11 mouse cellular contexts compared by ENCODE assay signal in the genomic region with DNA sequence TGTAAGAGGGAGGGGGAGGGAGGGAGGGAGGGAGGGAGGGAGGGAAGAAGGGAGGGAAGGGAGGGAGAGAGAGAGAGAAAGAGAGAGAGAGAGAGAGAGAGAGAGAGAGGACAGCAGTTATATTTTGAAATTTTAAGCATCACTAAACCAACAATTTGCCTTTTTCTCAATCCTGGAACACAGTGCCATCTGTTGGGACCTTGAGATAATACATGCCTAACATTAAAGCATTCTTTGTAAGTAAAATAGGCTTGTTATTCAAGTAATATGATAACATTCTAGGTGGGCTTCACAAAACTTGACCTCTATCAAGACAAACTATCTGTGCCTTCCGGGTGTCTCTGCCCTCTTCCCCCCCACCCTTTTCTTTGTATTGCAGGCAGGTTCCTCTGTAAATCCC. TPM values are rescaled to one million over a fixed set of nuclear protein-coding genes. Genes with fewer than 3 reads are reported as not detected.
DNase-seq lines count a peak whose midpoint lies in the region; ATAC-seq and TF ChIP-seq lines count a peak whose summit lies in the region.
"Had no signal": no experiment of that assay in that cellular context is flagged by ENCODE, and none has a peak within 500 bp of the region (broad histone marks: within the 10 kb centered on the region; RNA-seq: fewer than 3 reads in every experiment).

No protein-coding gene starts in this region.

- no peaks in the 10 kb centered on the region for H3K9me3 ChIP-seq in lung, postnatal 0 days (ENCODE audit: low read length)

- intact Hi-C loops in heart, postnatal 36 days (cut with DNase I) = loop anchor here (2.0 kb wide), 1 partner anchor 996 kb away; no protein-coding TSS in a partner anchor

- H3K36me3 ChIP-seq in lung, postnatal 0 days (ENCODE audit: insufficient read depth, low read length) = no peaks in the 10 kb centered on the region

- peak; percentile 17 for DNase-seq in heart, adult 11 months
- DNase-seq in heart, postnatal 36 days = no peak
- DNase-seq in lung, postnatal 0 days (ENCODE audit: low spot score) = peak; percentile 41
- DNase-seq in lung, adult 18-20 months = no peak
- DNase-seq in adipocyte (ENCODE audit: low spot score) = peak; percentile 21
- peak; percentile 55 for DNase-seq in retina, postnatal 1 day
- DNase-seq in urinary bladder, postnatal 14 days (ENCODE audit: low spot score) = no peak
- no peak for DNase-seq in right cerebral cortex, postnatal 36 days (ENCODE audit: low spot score in 2 of 2)
- DNase-seq: kidney, adult 8-10 months; thymus, adult 18-20 months had no signal

- H3K27me3 ChIP-seq in lung, postnatal 0 days (replicated peaks; ENCODE audit: insufficient read depth, low read length) = no peaks in the 10 kb centered on the region

- no peak overlapping the region for H3K27ac ChIP-seq in lung, postnatal 0 days (ENCODE audit: low read length)

- no peak overlapping the region for H3K4me3 ChIP-seq in lung, postnatal 0 days (ENCODE audit: low read depth, low read length)

- 13% methylated on average over 1 of the region's 1 CpGs for WGBS in lung, postnatal 0 days

- H3K4me2 ChIP-seq in lung, postnatal 0 days (replicated peaks; ENCODE audit: low read depth, low read length) = no peak overlapping the region

- no peaks in the 10 kb centered on the region; the same call in 1 of the 2 replicates for H3K4me1 ChIP-seq in lung, postnatal 0 days (ENCODE audit: insufficient read depth, low read depth, low read length)

- no peak overlapping the region for H3K9ac ChIP-seq in lung, postnatal 0 days (replicated peaks; ENCODE audit: low read depth)

- ATAC-seq in lung, postnatal 0 days = no peak

- peak; percentile 57 for TF ChIP-seq CTCF in lung, postnatal 0 days (IDR thresholded peaks at IDR 0.05)

- TF ChIP-seq EP300 in lung, postnatal 0 days (IDR thresholded peaks at IDR 0.05) = no peak

RNA-seq across cellular contexts. Expression of gene Mlip, which starts 34.0 kb away (rescaled TPM):
- 100 to 1,000 TPM; 151 to 152 TPM for total RNA-seq in heart, postnatal 36 days (2021)
- polyA plus RNA-seq in lung, postnatal 0 days (2015; fragmentation: Nextera tagmentation; extraction: Ambion mirVana) = 1.8 and 3.1 TPM in 2 replicates
- total RNA-seq: megakaryocyte-erythroid progenitor cell, adult 5-6 weeks had no signal

Comparison
In these comparisons a context has a peak if more than half of its experiments do, and no peak if none do; other contexts are left out.
1. DNase-seq: peak in heart, adult 11 months (single experiment), lung, postnatal 0 days (single experiment), adipocyte (single experiment) and retina, postnatal 1 day (single experiment); none in heart, postnatal 36 days (0 of 2), lung, adult 18-20 months (0 of 2), urinary bladder, postnatal 14 days (single experiment) and right cerebral cortex, postnatal 36 days (0 of 2).